Comparison of ENCODE assay signal across 24 mouse cellular contexts in genomic region chr10:31049352-31049751, GRCm38 (mm10).
DNase-seq lines count a peak whose midpoint lies in the region; ATAC-seq and TF ChIP-seq lines count a peak whose summit lies in the region.
"Had no signal": no experiment of that assay in that cellular context is flagged by ENCODE, and none has a peak within 500 bp of the region (broad histone marks: within the 10 kb centered on the region; RNA-seq: fewer than 3 reads in every experiment).

No protein-coding gene starts in this region.

- H3K9me3 ChIP-seq in heart, embryonic 15.5 days (replicated peaks), result no peaks in the 10 kb centered on the region
- H3K9me3 ChIP-seq in heart, embryonic 10.5 days, result no peaks in the 10 kb centered on the region
- H3K9me3 ChIP-seq in heart, postnatal 0 days (replicated peaks; ENCODE audit: control insufficient read depth, low read length), result no peaks in the 10 kb centered on the region
- H3K9me3 ChIP-seq: embryonic facial prominence, embryonic 10.5 days; embryonic facial prominence, embryonic 12.5 days; forebrain, embryonic 13.5 days; forebrain, embryonic 15.5 days; G1E had no signal

- no peak overlapping the region for H3K9ac ChIP-seq in heart, embryonic 15.5 days
- H3K9ac ChIP-seq in heart, postnatal 0 days (replicated peaks; ENCODE audit: low read depth, low read length), result no peak overlapping the region
- H3K9ac ChIP-seq: embryonic facial prominence, embryonic 12.5 days; forebrain, embryonic 13.5 days; forebrain, embryonic 15.5 days had no signal

- H3K4me1 ChIP-seq in heart, embryonic 15.5 days (replicated peaks), result peaks cover 12% of the 10 kb centered on the region
- H3K4me1 ChIP-seq in heart, embryonic 10.5 days, result peaks cover 9% of the 10 kb centered on the region; the same call in 1 of the 2 replicates
- peaks cover 7% of the 10 kb centered on the region; the same call in 1 of the 2 replicates for H3K4me1 ChIP-seq in heart, postnatal 0 days (ENCODE audit: control insufficient read depth, insufficient read depth)
- H3K4me1 ChIP-seq: embryonic facial prominence, embryonic 10.5 days; embryonic facial prominence, embryonic 12.5 days; forebrain, embryonic 13.5 days; forebrain, embryonic 15.5 days had no signal

- no peaks in the 10 kb centered on the region for H3K36me3 ChIP-seq in heart, embryonic 15.5 days
- no peaks in the 10 kb centered on the region for H3K36me3 ChIP-seq in heart, embryonic 10.5 days
- H3K36me3 ChIP-seq in heart, postnatal 0 days (replicated peaks; ENCODE audit: control insufficient read depth, insufficient read depth, low read length), result no peaks in the 10 kb centered on the region
- H3K36me3 ChIP-seq: embryonic facial prominence, embryonic 10.5 days; embryonic facial prominence, embryonic 12.5 days; forebrain, embryonic 15.5 days; G1E had no signal

- no peak for TF ChIP-seq EP300 in heart, postnatal 0 days (IDR thresholded peaks at IDR 0.05; ENCODE audit: low read depth)

- peak overlapping the region; percentile 47 for H3K27ac ChIP-seq in heart, embryonic 15.5 days
- no peak overlapping the region for H3K27ac ChIP-seq in heart, embryonic 10.5 days
- no peak overlapping the region for H3K27ac ChIP-seq in heart, postnatal 0 days (ENCODE audit: low read depth)
- H3K27ac ChIP-seq: embryonic facial prominence, embryonic 10.5 days; embryonic facial prominence, embryonic 12.5 days; forebrain, embryonic 13.5 days; forebrain, embryonic 15.5 days had no signal

- ATAC-seq in heart, embryonic 15.5 days (replicated peaks; ENCODE audit: insufficient number of reproducible peaks, insufficient read depth, low FRiP score, low read depth), result peak; percentile 65; the same call in 1 of the 2 replicates
- ATAC-seq in heart, postnatal 0 days (ENCODE audit: insufficient read depth, low read depth), result peak; percentile 51; the same call in 1 of the 2 replicates
- ATAC-seq: activated CD4-positive, CD25-positive, alpha-beta regulatory T cell, adult 4 months; CD4-positive, CD25-positive, alpha-beta regulatory T cell, adult 4 months; forebrain, embryonic 13.5 days; forebrain, embryonic 15.5 days; Patski had no signal

- 47% methylated on average over 2 of the region's 2 CpGs for WGBS in heart, embryonic 15.5 days
- WGBS in heart, embryonic 10.5 days, result 39% methylated on average over 2 of the region's 2 CpGs
- WGBS in heart, postnatal 0 days, result 36% methylated on average over 2 of the region's 2 CpGs

- no peak for TF ChIP-seq CTCF in heart, postnatal 0 days (IDR thresholded peaks at IDR 0.05; ENCODE audit: low read depth)

- no peaks in the 10 kb centered on the region for H3K27me3 ChIP-seq in heart, embryonic 15.5 days
- H3K27me3 ChIP-seq in heart, embryonic 10.5 days (ENCODE audit: insufficient read depth, poor library complexity, severe bottlenecking), result 0 out of 2 replicates have a peak, but pooled peaks cover 4% of the 10 kb centered on the region
- H3K27me3 ChIP-seq in heart, postnatal 0 days (ENCODE audit: control insufficient read depth, insufficient read depth, low read length), result no peaks in the 10 kb centered on the region
- H3K27me3 ChIP-seq: CH12.LX; embryonic facial prominence, embryonic 12.5 days; forebrain, embryonic 13.5 days; forebrain, embryonic 15.5 days; Patski had no signal

- no peak overlapping the region for H3K4me2 ChIP-seq in heart, embryonic 15.5 days
- no peak overlapping the region for H3K4me2 ChIP-seq in heart, postnatal 0 days (ENCODE audit: low read depth, low read length)
- H3K4me2 ChIP-seq: embryonic facial prominence, embryonic 12.5 days; forebrain, embryonic 13.5 days; forebrain, embryonic 15.5 days had no signal

- intact Hi-C loops in heart, postnatal 25 days (cut with DNase I), result no loop called here
- intact Hi-C loops in heart, postnatal 36 days (cut with DNase I), result no loop called here

- H3K4me3 ChIP-seq in heart, embryonic 15.5 days, result no peak overlapping the region
- no peak overlapping the region for H3K4me3 ChIP-seq in heart, embryonic 10.5 days
- H3K4me3 ChIP-seq in heart, postnatal 0 days (ENCODE audit: low read depth, low read length), result no peak overlapping the region
- H3K4me3 ChIP-seq: embryonic facial prominence, embryonic 10.5 days; embryonic facial prominence, embryonic 12.5 days; forebrain, embryonic 13.5 days; forebrain, embryonic 15.5 days had no signal

- peak; percentile 3 to 5 for DNase-seq in heart, adult 18-20 months
- DNase-seq in heart, postnatal 25 days (ENCODE audit: low spot score), result no peak
- no peak for DNase-seq in heart, embryonic 10.5 days (ENCODE audit: low spot score)
- DNase-seq in heart, postnatal 0 days (ENCODE audit: low spot score), result peak; percentile 14
- DNase-seq in heart, postnatal 36 days, result no peak
- DNase-seq: adrenal gland, adult 8-10 months; adrenal gland, postnatal 14 days; adrenal gland, postnatal 36 days; B cell, adult 2 months; cerebellum, adult 11-12 months; cerebellum, adult 2 months; cerebellum, adult 9-10 months; cerebellum, postnatal 10 days; cerebellum, postnatal 25 days had no signal

Comparison
In these comparisons a context has a peak if more than half of its experiments do, and no peak if none do; other contexts are left out.
1. DNase-seq: peak in heart, adult 18-20 months (2 of 2) and heart, postnatal 0 days (single experiment); none in heart, postnatal 25 days (single experiment), heart, embryonic 10.5 days (single experiment) and heart, postnatal 36 days (0 of 2).